Mouse (Mus musculus) NIH3T3 (cell line): Measurements from ENCODE around the gene Ache.
A peak's percentile ranks its signal among the peaks of the same experiment; 100 is the strongest.
"Not testable (repeated sequence)": the region's sequence is repeated elsewhere in the genome, so short reads cannot be mapped to it uniquely, and the experiment has no call there.

Source experiments
- DNase-seq: peaks from one replicate; pipeline ENCODE4 v3.0.0-alpha.2; 2012; ENCODE audit warnings: low read depth

Gene Ache

GRCm38 (mm10) chr5:137287032-137287952, at the start of gene Ache:
Gene Ache (plus strand): TSS chr5:137287519.
- peak; percentile 50 for DNase-seq

GRCm38 (mm10) chr5:137263897-137264720, 23.2 kb upstream of the Ache start:
- no peak for DNase-seq

- no peak for DNase-seq
Observed at GRCm38 (mm10) chr5:137264787-137265186, 22.5 kb upstream of the Ache start.

GRCm38 (mm10) chr5:137268131-137268910, 19.0 kb upstream of the Ache start:
- DNase-seq: no peak

GRCm38 (mm10) chr5:137277360-137278342, 9.7 kb upstream of the Ache start:
- DNase-seq: peak; percentile 39

- DNase-seq: not testable (repeated sequence)
Observed at GRCm38 (mm10) chr5:137284411-137284810, 2.9 kb upstream of the Ache start.

GRCm38 (mm10) chr5:137285045-137285444, 2.3 kb upstream of the Ache start:
- DNase-seq: peak; percentile 67

- no peak for DNase-seq
Observed at GRCm38 (mm10) chr5:137285986-137286385, 1.3 kb upstream of the Ache start.

- DNase-seq: peak; percentile 95
Observed at GRCm38 (mm10) chr5:137286655-137287031, 676 bp upstream of the Ache start.

GRCm38 (mm10) chr5:137287953-137288743, 829 bp downstream of the Ache start:
- no peak for DNase-seq

- DNase-seq: peak; percentile 57
Observed at GRCm38 (mm10) chr5:137288999-137289470, 1.7 kb downstream of the Ache start.

GRCm38 (mm10) chr5:137289591-137290365, 2.5 kb downstream of the Ache start:
- no peak for DNase-seq

- DNase-seq: no peak
Observed at GRCm38 (mm10) chr5:137290677-137291076, 3.4 kb downstream of the Ache start.

- DNase-seq: no peak
Observed at GRCm38 (mm10) chr5:137291381-137291926, 4.1 kb downstream of the Ache start.

GRCm38 (mm10) chr5:137293282-137293681, 6.0 kb downstream of the Ache start:
- peak; percentile 73 for DNase-seq

- peak; percentile 96 for DNase-seq
Observed at GRCm38 (mm10) chr5:137293839-137294743, 6.8 kb downstream of the Ache start, which contains the start of gene Ufsp1. Gene Ufsp1 (plus strand): TSS chr5:137294629.

- DNase-seq: no peak
Observed at GRCm38 (mm10) chr5:137294744-137295093, 7.4 kb downstream of the Ache start.

- no peak for DNase-seq
Observed at GRCm38 (mm10) chr5:137295296-137295695, 8.0 kb downstream of the Ache start.
